Mouse (Mus musculus) heart, postnatal 0 days (tissue): ENCODE results near the gene Olfr1357.

Experiments used
- CTCF ChIP-seq: IDR thresholded peaks from 2 replicates; pipeline ENCODE4 v1.5.1; 2016; ENCODE audit warnings: antibody characterized with exemption, control low read depth, low read depth
- EP300 ChIP-seq: IDR thresholded peaks from 2 replicates; pipeline ENCODE4 v1.6.1; 2016; ENCODE audit warnings: antibody characterized with exemption, low read depth

DNA sequence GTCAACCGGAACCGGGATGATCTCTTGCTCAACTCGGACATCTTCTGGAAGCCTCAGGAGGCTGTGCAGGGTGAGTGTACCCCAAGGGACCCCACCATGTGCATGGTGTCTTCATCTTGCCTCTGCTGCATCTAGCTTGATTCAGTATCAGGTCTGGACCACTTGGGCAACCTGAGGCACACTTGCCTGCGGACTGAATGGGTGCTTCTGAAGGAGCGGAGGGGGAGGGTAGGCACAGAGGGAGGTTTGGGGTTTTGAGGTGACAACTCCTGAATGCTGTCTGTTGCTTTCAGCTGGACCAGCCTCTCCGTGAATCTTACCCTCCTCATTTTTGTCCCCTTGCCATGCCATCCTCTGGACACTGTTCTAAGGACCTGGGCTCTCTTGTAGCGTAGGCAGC is 36.8 kb downstream of the Olfr1357 start:
- no peak for TF ChIP-seq CTCF
- TF ChIP-seq EP300 = no peak
